Mouse (Mus musculus): ENCODE measurements at regions not wholly inside any gene's neighbourhood (a gene's known extent, or its start where the extent isn't known, plus 50 kb on each side); places are given as distances from the start of the nearest gene placed in this dataset.
A peak's percentile ranks its signal among the peaks of the same experiment; 100 is the strongest.

GRCm38 (mm10) chr6:107350503-107350902, 179.1 kb upstream of the Lrrn1 start:
- no peak for DNase-seq (ENCODE audit: low read depth)

- no peak for DNase-seq (ENCODE audit: low read depth)
Measured at GRCm38 (mm10) chr6:107375274-107375673, 154.3 kb upstream of the Lrrn1 start.

- no peak for DNase-seq (ENCODE audit: low read depth)
Measured at GRCm38 (mm10) chr6:107378489-107378888, 151.1 kb upstream of the Lrrn1 start.

GRCm38 (mm10) chr6:107380621-107381020, 148.9 kb upstream of the Lrrn1 start:
- no peak for DNase-seq (ENCODE audit: low read depth)

- DNase-seq (ENCODE audit: low read depth), result no peak
Measured at GRCm38 (mm10) chr6:107386094-107386678, 143.4 kb upstream of the Lrrn1 start.

DNA sequence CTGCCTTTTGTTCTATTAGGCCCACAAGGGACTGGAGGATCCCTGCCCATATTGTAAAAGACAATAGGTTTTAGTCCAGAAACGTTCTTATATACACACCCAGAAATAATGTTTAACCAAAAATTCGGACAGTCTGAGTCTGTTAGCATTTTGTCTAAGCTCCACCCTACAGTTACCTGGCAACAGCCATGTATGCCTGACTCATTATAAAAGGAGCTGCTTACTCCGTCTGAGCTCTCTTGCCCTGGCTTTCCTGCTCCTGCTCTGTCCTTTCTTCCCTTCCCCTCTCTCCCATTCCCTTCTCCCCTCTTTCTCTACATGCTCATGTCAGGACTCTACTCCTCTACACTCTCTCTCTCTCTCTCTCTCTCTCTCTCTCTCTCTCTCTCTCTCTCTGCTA, 139.7 kb upstream of the Lrrn1 start:
- no peak for DNase-seq (ENCODE audit: low read depth)

DNA sequence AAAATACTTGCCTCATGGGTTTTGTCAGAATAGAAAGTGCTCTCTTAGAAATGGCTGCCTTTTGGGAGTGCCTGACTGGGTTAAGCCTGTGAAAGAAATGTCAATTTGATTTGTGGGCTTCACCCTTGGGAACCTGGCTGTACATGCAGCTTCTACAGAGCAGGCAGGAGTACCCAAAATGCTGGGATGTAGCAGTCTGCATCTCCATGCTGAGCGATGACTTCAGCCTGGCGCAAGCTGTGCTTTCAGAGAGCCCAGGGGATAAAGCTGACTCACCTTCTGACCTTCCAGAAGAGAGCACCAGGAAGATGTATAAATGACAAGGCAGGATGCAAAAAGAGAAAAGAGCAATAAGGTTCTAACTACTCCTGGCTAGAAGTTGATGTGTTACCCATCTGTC, 135.0 kb upstream of the Lrrn1 start:
- DNase-seq (ENCODE audit: low read depth), result no peak

GRCm38 (mm10) chr6:107415766-107416165, 113.8 kb upstream of the Lrrn1 start:
- peak; percentile 17 for DNase-seq (ENCODE audit: low read depth)

DNA sequence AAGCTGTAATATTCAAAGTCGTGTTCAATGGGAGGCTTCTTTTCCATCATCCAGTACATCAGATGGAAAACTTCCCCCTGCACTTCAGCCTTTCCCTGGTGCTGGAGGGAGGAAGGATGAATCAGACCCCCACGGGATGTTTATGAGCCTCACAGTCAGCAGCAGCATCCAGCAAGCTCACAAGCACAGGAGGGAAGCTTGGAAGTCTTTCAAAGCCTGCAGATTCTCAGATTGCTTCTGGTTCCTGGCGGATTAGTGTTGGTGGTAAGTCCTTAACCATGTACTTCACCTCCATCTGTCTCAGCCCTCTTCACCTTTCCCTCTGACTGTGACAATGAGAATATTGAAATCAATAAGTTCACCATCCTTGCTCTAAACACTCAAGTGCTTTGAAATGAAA, 107.5 kb upstream of the Lrrn1 start:
- no peak for DNase-seq (ENCODE audit: low read depth)

GRCm38 (mm10) chr6:107426529-107426928, 103.0 kb upstream of the Lrrn1 start:
- DNase-seq (ENCODE audit: low read depth), result no peak

DNA sequence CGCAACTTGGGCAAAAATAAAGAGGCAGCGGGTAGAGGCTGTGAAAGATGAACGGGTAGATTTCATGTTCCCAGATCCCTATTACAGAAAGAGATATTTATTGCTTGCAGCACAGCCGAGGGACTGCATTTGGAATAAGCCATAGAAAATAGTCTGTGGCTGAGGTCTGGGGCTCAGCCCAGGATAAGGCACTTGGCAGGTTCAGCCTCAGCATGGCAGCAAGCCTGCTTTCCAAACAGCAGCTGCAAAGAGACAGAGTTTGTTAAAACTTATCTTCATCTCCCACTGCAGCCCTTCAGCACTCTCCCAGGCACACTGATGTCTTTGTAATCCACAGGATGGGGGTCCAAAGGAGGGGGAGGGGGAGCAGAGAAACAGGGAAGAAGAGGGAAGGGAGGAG, 98.5 kb upstream of the Lrrn1 start:
- DNase-seq (ENCODE audit: low read depth), result no peak

DNA sequence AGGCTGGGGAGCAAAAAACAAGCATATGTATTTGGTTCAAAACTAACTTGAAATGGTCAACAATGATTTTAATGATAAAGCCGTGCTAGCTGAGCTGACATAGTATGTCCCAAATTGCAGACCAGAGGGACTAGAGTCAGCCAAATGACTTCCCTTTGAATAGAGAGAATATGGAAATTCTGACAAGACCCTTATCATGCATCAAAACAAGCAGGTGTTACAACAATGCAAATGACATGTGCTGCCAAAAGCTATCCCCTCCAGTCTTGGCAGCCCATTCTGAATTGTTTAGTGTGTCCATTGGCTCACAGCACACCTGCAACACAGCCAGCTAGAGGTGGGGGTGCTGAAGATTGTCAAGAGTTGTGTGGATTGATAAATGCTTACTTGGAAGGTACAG, 87.5 kb upstream of the Lrrn1 start:
- DNase-seq (ENCODE audit: low read depth), result no peak

DNA sequence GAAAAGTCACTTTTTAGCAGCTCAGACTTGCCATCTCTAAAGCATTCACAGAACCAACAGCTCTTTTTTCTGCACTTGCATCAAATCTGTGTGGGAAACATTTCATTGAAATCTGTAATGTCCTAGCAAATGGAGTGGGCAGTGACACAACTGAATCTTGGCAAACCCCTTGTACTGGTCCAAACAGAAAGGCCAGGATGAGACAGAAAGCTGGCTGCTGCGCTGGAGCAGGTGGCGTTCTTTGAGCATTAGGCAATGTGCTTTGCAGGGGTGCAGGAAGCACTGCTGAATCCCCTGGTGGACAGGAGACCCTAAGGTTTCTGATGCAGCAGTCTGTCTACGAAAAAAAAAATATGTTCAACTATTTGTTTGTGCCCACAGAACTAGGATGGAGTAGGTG, 85.2 kb upstream of the Lrrn1 start:
- DNase-seq (ENCODE audit: low read depth), result no peak

DNA sequence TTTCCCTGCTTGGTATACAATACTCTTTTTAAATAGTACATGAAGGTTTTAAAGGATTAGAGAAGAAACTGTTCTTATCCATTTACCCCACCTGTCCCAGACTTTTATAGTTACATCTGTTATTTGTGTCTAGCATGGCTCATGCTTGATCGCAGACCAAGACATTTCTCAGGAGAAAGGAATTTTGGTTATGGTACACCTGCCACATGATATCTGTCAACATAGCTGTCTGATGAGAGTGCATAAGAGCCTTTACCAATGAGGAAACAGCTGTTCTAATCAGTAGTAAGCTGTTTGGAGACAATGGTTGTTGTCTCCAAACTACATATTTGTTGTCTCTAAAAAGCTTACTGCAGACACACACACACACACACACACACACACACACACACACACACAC, 70.3 kb upstream of the Lrrn1 start:
- DNase-seq (ENCODE audit: low read depth), result no peak

DNA sequence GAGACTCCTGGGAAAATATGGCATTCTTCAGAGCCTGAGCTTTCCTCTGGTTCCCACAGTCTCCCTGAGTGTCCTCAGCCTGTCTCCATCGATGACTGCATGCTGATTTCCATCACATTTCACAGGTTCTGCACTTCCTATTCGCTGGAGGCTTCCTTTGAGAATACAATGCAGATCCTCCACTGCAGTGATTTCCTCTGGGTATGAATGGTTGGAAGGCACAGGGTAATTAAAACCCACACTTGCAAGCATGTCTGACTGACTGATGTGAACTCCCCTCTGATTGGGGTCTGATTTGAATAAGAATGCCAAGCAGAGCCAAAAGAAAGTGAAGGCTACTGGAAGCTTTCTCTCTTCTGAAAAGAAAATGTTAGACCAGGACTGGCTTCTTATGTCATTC, 67.1 kb upstream of the Lrrn1 start:
- no peak for DNase-seq (ENCODE audit: low read depth)

- no peak for DNase-seq (ENCODE audit: low read depth)
Measured at GRCm38 (mm10) chr6:107473395-107473794, 56.2 kb upstream of the Lrrn1 start.

- DNase-seq (ENCODE audit: low read depth), result no peak
Measured at GRCm38 (mm10) chr6:107474125-107474524, 55.4 kb upstream of the Lrrn1 start.
